Mouse (Mus musculus): ENCODE results near the gene Lime1. TPM values are rescaled to one million over a fixed set of nuclear protein-coding genes. Genes with fewer than 3 reads are reported as not detected.

Lime1 gene
- polyA plus RNA-seq, 1 experiment from 2014 or later: 30.7 TPM

- 92% methylated on average over 3 of the region's 3 CpGs for WGBS
- no peak for DNase-seq (ENCODE audit: low spot score)
- Histone ChIP-seq H3K27ac (replicated peaks) (no peak overlapping the region), H3K4me1 (no peaks in the 10 kb centered on the region; the same call in 1 of the 2 replicates), H3K36me3 (replicated peaks) (peaks cover 51% of the 10 kb centered on the region), H3K9me3 (no peaks in the 10 kb centered on the region), H3K4me3 (no peak overlapping the region), H3K27me3 (replicated peaks; ENCODE audit: low read depth, poor library complexity, severe bottlenecking) (no peaks in the 10 kb centered on the region)
Measured at GRCm38 (mm10) chr2:181394086-181394485, 14.2 kb downstream of the Lime1 start.

- Histone ChIP-seq H3K9me3 (no peaks in the 10 kb centered on the region), H3K4me3 (no peak overlapping the region), H3K36me3 (replicated peaks) (peaks cover 23% of the 10 kb centered on the region), H3K4me1 (no peaks in the 10 kb centered on the region; the same call in 1 of the 2 replicates), H3K27me3 (replicated peaks; ENCODE audit: low read depth, poor library complexity, severe bottlenecking) (no peaks in the 10 kb centered on the region), H3K27ac (replicated peaks) (no peak overlapping the region)
- DNase-seq (ENCODE audit: low spot score): no peak
- WGBS: 87% methylated on average over 5 of the region's 5 CpGs
Measured at GRCm38 (mm10) chr2:181397207-181397761, 17.4 kb downstream of the Lime1 start.

GRCm38 (mm10) chr2:181401497-181401896 is 21.6 kb downstream of the Lime1 start:
- 39% methylated on average over 1 of the region's 1 CpGs for WGBS
- no peak overlapping the region for H3K4me3 ChIP-seq
- no peaks in the 10 kb centered on the region for H3K4me1 ChIP-seq
- H3K9me3 ChIP-seq: no peaks in the 10 kb centered on the region
- no peak for DNase-seq (ENCODE audit: low spot score)
- H3K36me3 ChIP-seq (replicated peaks): peaks cover 10% of the 10 kb centered on the region; the same call in 1 of the 2 replicates
- no peaks in the 10 kb centered on the region for H3K27me3 ChIP-seq (replicated peaks; ENCODE audit: low read depth, poor library complexity, severe bottlenecking)
- H3K27ac ChIP-seq (replicated peaks): no peak overlapping the region

GRCm38 (mm10) chr2:181403722-181404121 is 23.8 kb downstream of the Lime1 start:
- peaks cover 20% of the 10 kb centered on the region; the same call in 1 of the 2 replicates for H3K36me3 ChIP-seq (replicated peaks)
- WGBS: 87% methylated on average over 3 of the region's 3 CpGs

GRCm38 (mm10) chr2:181409643-181410042 is 29.8 kb downstream of the Lime1 start:
- Histone ChIP-seq H3K9me3 (no peaks in the 10 kb centered on the region), H3K27ac (replicated peaks) (no peak overlapping the region), H3K4me1 (0 out of 2 replicates have a peak, but pooled peaks cover 5% of the 10 kb centered on the region), H3K4me3 (no peak overlapping the region), H3K27me3 (replicated peaks; ENCODE audit: low read depth, poor library complexity, severe bottlenecking) (no peaks in the 10 kb centered on the region), H3K36me3 (replicated peaks) (peaks cover 28% of the 10 kb centered on the region)
- no peak for DNase-seq (ENCODE audit: low spot score)
- WGBS: 82% methylated on average over 7 of the region's 7 CpGs

More at GRCm38 (mm10) chr2:181403722-181404121, 23.8 kb downstream of the Lime1 start:
- DNase-seq (ENCODE audit: low spot score): no peak
- H3K9me3 ChIP-seq: no peaks in the 10 kb centered on the region
- no peaks in the 10 kb centered on the region for H3K4me1 ChIP-seq
- no peak overlapping the region for H3K27ac ChIP-seq (replicated peaks)
- no peak overlapping the region for H3K4me3 ChIP-seq
- H3K27me3 ChIP-seq (replicated peaks; ENCODE audit: low read depth, poor library complexity, severe bottlenecking): no peaks in the 10 kb centered on the region

GRCm38 (mm10) chr2:181410760-181411473 is 31.0 kb downstream of the Lime1 start:
- no peaks in the 10 kb centered on the region for H3K27me3 ChIP-seq (replicated peaks; ENCODE audit: low read depth, poor library complexity, severe bottlenecking)
- 55% methylated on average over 4 of the region's 4 CpGs for WGBS
- no peak overlapping the region for H3K4me3 ChIP-seq
- 0 out of 2 replicates have a peak, but pooled peaks cover 5% of the 10 kb centered on the region for H3K4me1 ChIP-seq
- no peaks in the 10 kb centered on the region for H3K9me3 ChIP-seq
- peak; percentile 68 for DNase-seq (ENCODE audit: low spot score)
- H3K27ac ChIP-seq (replicated peaks): peak overlapping the region; percentile 62
- peaks cover 22% of the 10 kb centered on the region for H3K36me3 ChIP-seq (replicated peaks)

GRCm38 (mm10) chr2:181413141-181413540 is 33.3 kb downstream of the Lime1 start:
- Histone ChIP-seq H3K36me3 (replicated peaks) (peaks cover 13% of the 10 kb centered on the region; the same call in 1 of the 2 replicates), H3K9me3 (no peaks in the 10 kb centered on the region), H3K27ac (replicated peaks) (no peak overlapping the region), H3K4me3 (no peak overlapping the region), H3K4me1 (0 out of 2 replicates have a peak, but pooled peaks cover 5% of the 10 kb centered on the region), H3K27me3 (replicated peaks; ENCODE audit: low read depth, poor library complexity, severe bottlenecking) (no peaks in the 10 kb centered on the region)
- 44% methylated on average over 2 of the region's 2 CpGs for WGBS
- no peak for DNase-seq (ENCODE audit: low spot score)

- H3K27ac ChIP-seq (replicated peaks): no peak overlapping the region
- peaks cover 8% of the 10 kb centered on the region; the same call in 1 of the 2 replicates for H3K36me3 ChIP-seq (replicated peaks)
- H3K4me3 ChIP-seq: no peak overlapping the region
- H3K4me1 ChIP-seq: peaks cover 27% of the 10 kb centered on the region
- no peaks in the 10 kb centered on the region for H3K27me3 ChIP-seq (replicated peaks; ENCODE audit: low read depth, poor library complexity, severe bottlenecking)
- 69% methylated on average over 3 of the region's 3 CpGs for WGBS
- DNase-seq (ENCODE audit: low spot score): no peak
- no peaks in the 10 kb centered on the region for H3K9me3 ChIP-seq
Measured at GRCm38 (mm10) chr2:181415945-181416344, 36.1 kb downstream of the Lime1 start.

- no peak overlapping the region for H3K4me3 ChIP-seq
- H3K27ac ChIP-seq (replicated peaks): no peak overlapping the region
- no peak for DNase-seq (ENCODE audit: low spot score)
- no peaks in the 10 kb centered on the region for H3K27me3 ChIP-seq (replicated peaks; ENCODE audit: low read depth, poor library complexity, severe bottlenecking)
- 81% methylated on average over 7 of the region's 7 CpGs for WGBS
- H3K36me3 ChIP-seq (replicated peaks): peaks cover 28% of the 10 kb centered on the region
- peaks cover 24% of the 10 kb centered on the region for H3K4me1 ChIP-seq
- H3K9me3 ChIP-seq: no peaks in the 10 kb centered on the region
Measured at GRCm38 (mm10) chr2:181419359-181419758, 39.5 kb downstream of the Lime1 start.

GRCm38 (mm10) chr2:181420426-181420825 is 40.5 kb downstream of the Lime1 start:
- Histone ChIP-seq H3K27me3 (replicated peaks; ENCODE audit: low read depth, poor library complexity, severe bottlenecking) (no peaks in the 10 kb centered on the region), H3K9me3 (no peaks in the 10 kb centered on the region), H3K4me3 (no peak overlapping the region), H3K36me3 (replicated peaks) (peaks cover 29% of the 10 kb centered on the region), H3K27ac (replicated peaks) (no peak overlapping the region), H3K4me1 (peaks cover 24% of the 10 kb centered on the region)
- no peak for DNase-seq (ENCODE audit: low spot score)
- WGBS: 89% methylated on average over 4 of the region's 4 CpGs

GRCm38 (mm10) chr2:181420903-181421638 is 41.2 kb downstream of the Lime1 start:
- Histone ChIP-seq H3K4me1 (peaks cover 24% of the 10 kb centered on the region), H3K27ac (replicated peaks) (no peak overlapping the region), H3K9me3 (no peaks in the 10 kb centered on the region), H3K4me3 (no peak overlapping the region), H3K27me3 (replicated peaks; ENCODE audit: low read depth, poor library complexity, severe bottlenecking) (no peaks in the 10 kb centered on the region), H3K36me3 (replicated peaks) (peaks cover 29% of the 10 kb centered on the region)
- no peak for DNase-seq (ENCODE audit: low spot score)
- 72% methylated on average over 4 of the region's 4 CpGs for WGBS

- Histone ChIP-seq H3K9me3 (no peaks in the 10 kb centered on the region), H3K4me3 (no peak overlapping the region), H3K36me3 (replicated peaks) (peaks cover 29% of the 10 kb centered on the region), H3K4me1 (peaks cover 18% of the 10 kb centered on the region), H3K27ac (replicated peaks) (no peak overlapping the region), H3K27me3 (replicated peaks; ENCODE audit: low read depth, poor library complexity, severe bottlenecking) (no peaks in the 10 kb centered on the region)
- WGBS: 93% methylated on average over 9 of the region's 9 CpGs
- DNase-seq (ENCODE audit: low spot score): no peak
Measured at GRCm38 (mm10) chr2:181423834-181424233, 44.0 kb downstream of the Lime1 start.

Data from embryonic facial prominence, embryonic 10.5 days (tissue).